Mouse (Mus musculus) spleen, adult 2 months (tissue): ENCODE measurements at regions not wholly inside any gene's neighbourhood (a gene's known extent, or its start where the extent isn't known, plus 50 kb on each side); places are given as distances from the start of the nearest gene placed in this dataset.

Experiments used
- CTCF ChIP-seq: fragments of 200-500 bp; IDR thresholded peaks from 2 replicates; pipeline ENCODE4 v1.5.1; 2011; ENCODE audit warnings: mild to moderate bottlenecking, inconsistent platforms; ENCODE audit not compliant: insufficient read depth, insufficient read length, insufficient replicate concordance; ENCODE audit errors: extremely low read depth
- POLR2A ChIP-seq: fragments of 200-500 bp; IDR thresholded peaks from 2 replicates; pipeline ENCODE4 v1.6.1; 2011; ENCODE audit warnings: low read depth, low read length, inconsistent platforms

- no peak for TF ChIP-seq CTCF
- TF ChIP-seq POLR2A = no peak
Observed at GRCm38 (mm10) chr13:54286616-54287015, 84.5 kb upstream of the Cplx2 start.
